25 mouse cellular contexts compared by ENCODE assay signal in genomic region chr7:96647657-96648056, GRCm38 (mm10).
DNase-seq lines count a peak whose midpoint lies in the region; ATAC-seq and TF ChIP-seq lines count a peak whose summit lies in the region.
"Had no signal": no experiment of that assay in that cellular context is flagged by ENCODE, and none has a peak within 500 bp of the region (broad histone marks: within the 10 kb centered on the region; RNA-seq: fewer than 3 reads in every experiment).

No protein-coding gene starts in this region.

- no peak overlapping the region for H3K4me3 ChIP-seq in heart, embryonic 11.5 days (ENCODE audit: low read depth, low read length)
- no peak overlapping the region for H3K4me3 ChIP-seq in midbrain, embryonic 11.5 days (ENCODE audit: low read depth, low read length)
- no peak overlapping the region for H3K4me3 ChIP-seq in midbrain, postnatal 0 days (ENCODE audit: low read depth, low read length)
- H3K4me3 ChIP-seq in limb, embryonic 10.5 days = no peak overlapping the region
- H3K4me3 ChIP-seq: left cerebral cortex, adult 2 months; liver, embryonic 12.5 days had no signal

- WGBS in heart, embryonic 11.5 days (ENCODE audit: insufficient replicate concordance) = 20% methylated on average over 4 of the region's 4 CpGs
- WGBS in midbrain, embryonic 11.5 days = 1% methylated on average over 4 of the region's 4 CpGs
- 14% methylated on average over 4 of the region's 4 CpGs for WGBS in midbrain, postnatal 0 days
- WGBS in limb, embryonic 10.5 days = 38% methylated on average over 4 of the region's 4 CpGs

- no peak overlapping the region for H3K9ac ChIP-seq in heart, embryonic 11.5 days (ENCODE audit: low read depth, low read length)
- H3K9ac ChIP-seq in midbrain, embryonic 11.5 days (ENCODE audit: low read length) = no peak overlapping the region
- H3K9ac ChIP-seq in midbrain, postnatal 0 days (replicated peaks; ENCODE audit: low read length, poor library complexity, severe bottlenecking) = no peak overlapping the region
- H3K9ac ChIP-seq: liver, embryonic 12.5 days had no signal

- no peak for ATAC-seq in heart, embryonic 11.5 days (replicated peaks; ENCODE audit: insufficient number of reproducible peaks, low FRiP score, low TSS enrichment)
- peak; percentile 59 for ATAC-seq in midbrain, embryonic 11.5 days (ENCODE audit: low FRiP score)
- no peak for ATAC-seq in midbrain, postnatal 0 days (ENCODE audit: low FRiP score)
- ATAC-seq: forebrain, embryonic 16.5 days; intestine, postnatal 0 days; liver, embryonic 12.5 days; midbrain, embryonic 16.5 days had no signal

- no peak for TF ChIP-seq CTCF in midbrain, postnatal 0 days (IDR thresholded peaks at IDR 0.05)

- 0 out of 2 replicates have a peak overlapping the region, but pooled peaks have one; percentile 11 for H3K4me2 ChIP-seq in heart, embryonic 11.5 days
- no peak overlapping the region for H3K4me2 ChIP-seq in midbrain, embryonic 11.5 days
- H3K4me2 ChIP-seq in midbrain, postnatal 0 days (ENCODE audit: low read depth, low read length, poor library complexity, severe bottlenecking) = no peak overlapping the region
- H3K4me2 ChIP-seq: liver, embryonic 12.5 days had no signal

- H3K27ac ChIP-seq in heart, embryonic 11.5 days (ENCODE audit: low read depth, low read length) = no peak overlapping the region
- H3K27ac ChIP-seq in midbrain, embryonic 11.5 days (ENCODE audit: low read depth, low read length) = no peak overlapping the region
- no peak overlapping the region for H3K27ac ChIP-seq in midbrain, postnatal 0 days (ENCODE audit: low read depth, low read length)
- H3K27ac ChIP-seq in limb, embryonic 10.5 days = peak overlapping the region; percentile 14; the same call in 1 of the 2 replicates
- H3K27ac ChIP-seq: left cerebral cortex, adult 2 months; liver, embryonic 12.5 days had no signal

- no peak for DNase-seq in heart, postnatal 10 days
- no peak for DNase-seq in midbrain, embryonic 11.5 days (ENCODE audit: low spot score, missing footprints)
- DNase-seq in midbrain, postnatal 0 days (ENCODE audit: low spot score) = no peak
- no peak for DNase-seq in limb, embryonic 10.5 days (ENCODE audit: low spot score)
- no peak for DNase-seq in adrenal gland, adult 8-10 months
- DNase-seq in gastrocnemius, postnatal 14 days = no peak
- DNase-seq: adrenal gland, adult 2 months; B cell, adult 2 months; cerebellum, adult 11-12 months; cerebellum, postnatal 10 days; gastrocnemius, postnatal 25 days; heart, adult 18-20 months; kidney, postnatal 10 days; lung, adult 18-20 months; lung, postnatal 10 days; right cerebral cortex, postnatal 14 days; spleen, adult 18-20 months had no signal

- peaks cover 36% of the 10 kb centered on the region for H3K4me1 ChIP-seq in heart, embryonic 11.5 days (ENCODE audit: control insufficient read depth, insufficient read depth, low read length)
- H3K4me1 ChIP-seq in midbrain, embryonic 11.5 days (ENCODE audit: control insufficient read depth, insufficient read depth, low read length) = peaks cover 60% of the 10 kb centered on the region
- H3K4me1 ChIP-seq in midbrain, postnatal 0 days (ENCODE audit: insufficient read depth, low read length) = peaks cover 13% of the 10 kb centered on the region
- peaks cover 98% of the 10 kb centered on the region for H3K4me1 ChIP-seq in limb, embryonic 10.5 days
- H3K4me1 ChIP-seq: liver, embryonic 12.5 days had no signal

- intact Hi-C loops in heart, postnatal 10 days (cut with DNase I) = no loop called here
- intact Hi-C loops in gastrocnemius, postnatal 14 days (cut with DNase I; ENCODE audit: low total_unique reads) = no loop called here

- H3K27me3 ChIP-seq in heart, embryonic 11.5 days (ENCODE audit: control insufficient read depth, insufficient read depth, low read length) = peaks cover 41% of the 10 kb centered on the region
- H3K27me3 ChIP-seq in midbrain, embryonic 11.5 days (ENCODE audit: control insufficient read depth, insufficient read depth, low read length) = peaks cover 53% of the 10 kb centered on the region
- peaks cover 9% of the 10 kb centered on the region for H3K27me3 ChIP-seq in midbrain, postnatal 0 days (ENCODE audit: insufficient read depth, low read length)
- peaks cover 36% of the 10 kb centered on the region for H3K27me3 ChIP-seq in limb, embryonic 10.5 days (ENCODE audit: low read depth, poor library complexity, severe bottlenecking)
- H3K27me3 ChIP-seq: CH12.LX had no signal

- H3K36me3 ChIP-seq in heart, embryonic 11.5 days (ENCODE audit: control insufficient read depth, insufficient read depth, low read length) = no peaks in the 10 kb centered on the region
- H3K36me3 ChIP-seq in midbrain, embryonic 11.5 days (ENCODE audit: control insufficient read depth, insufficient read depth, low read length) = no peaks in the 10 kb centered on the region
- no peaks in the 10 kb centered on the region for H3K36me3 ChIP-seq in midbrain, postnatal 0 days (ENCODE audit: insufficient read depth, low read length)
- H3K36me3 ChIP-seq in limb, embryonic 10.5 days = 0 out of 2 replicates have a peak, but pooled peaks cover 5% of the 10 kb centered on the region
- H3K36me3 ChIP-seq: G1E; liver, embryonic 12.5 days had no signal

- no peaks in the 10 kb centered on the region for H3K9me3 ChIP-seq in heart, embryonic 11.5 days (replicated peaks; ENCODE audit: control insufficient read depth, low read length)
- no peaks in the 10 kb centered on the region for H3K9me3 ChIP-seq in midbrain, embryonic 11.5 days (ENCODE audit: control insufficient read depth, low read length)
- H3K9me3 ChIP-seq in midbrain, postnatal 0 days (ENCODE audit: low read length) = no peaks in the 10 kb centered on the region
- H3K9me3 ChIP-seq in limb, embryonic 10.5 days (replicated peaks) = no peaks in the 10 kb centered on the region
- H3K9me3 ChIP-seq: liver, embryonic 12.5 days had no signal
